Mouse (Mus musculus): ENCODE results near the gene Pklr. TPM values are rescaled to one million over a fixed set of nuclear protein-coding genes. Genes with fewer than 3 reads are reported as not detected.
A peak's percentile ranks its signal among the peaks of the same experiment; 100 is the strongest.

The Pklr gene
- total and polyA plus RNA-seq, 3 experiments, result 53.2 to 185 (median 133) TPM

DNA sequence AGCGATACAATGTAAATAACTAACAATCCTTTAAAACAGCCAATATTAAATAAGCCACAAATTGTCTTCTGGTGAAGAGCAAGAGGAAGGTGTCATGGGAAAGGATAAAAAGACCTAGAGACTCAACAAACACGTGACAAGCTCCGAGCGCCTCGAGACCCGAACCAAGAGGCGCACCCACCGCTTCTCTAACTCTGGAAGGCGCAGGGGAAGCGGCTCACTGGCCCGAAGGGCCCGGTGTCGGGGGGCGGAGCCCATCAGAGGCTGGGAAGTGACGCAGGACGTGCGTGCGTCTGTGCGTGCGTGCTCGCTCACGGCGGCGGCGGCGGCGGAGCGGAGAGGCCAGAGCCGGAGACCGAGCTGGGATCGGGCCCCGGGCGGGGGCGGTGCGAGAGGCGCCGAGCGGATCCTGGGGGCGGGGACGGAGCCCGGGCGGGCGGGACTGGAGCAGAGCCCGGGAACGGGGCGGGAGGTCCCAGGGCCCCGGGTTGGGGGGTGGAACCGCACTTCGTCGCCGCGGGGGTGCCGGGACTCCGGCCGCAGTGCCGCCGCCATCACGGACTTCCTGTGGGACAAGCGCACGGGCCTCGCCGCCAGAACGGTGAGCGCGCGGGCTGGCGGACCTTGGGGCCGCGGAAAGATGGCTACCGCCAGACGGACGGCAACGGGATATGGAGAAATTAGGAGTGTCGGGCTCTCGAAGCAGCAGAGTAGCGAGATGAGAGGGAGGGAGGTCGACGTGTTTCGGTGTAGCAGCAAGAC lies 28.7 kb downstream of the Pklr start, which contains the start of gene Clk2:
TSS of gene Clk2 (plus strand) at position 290 of the 762 bp plus-strand sequence.
- Histone ChIP-seq H3K4me1 (ENCODE audit: control insufficient read depth in 1 of 2, insufficient read depth in 2 of 2, low read length in 2 of 2) (peaks cover 8 to 20% of the 10 kb centered on the region in 2 experiments), H3K36me3 (ENCODE audit: control insufficient read depth in 1 of 2, insufficient read depth in 2 of 2, low read length in 2 of 2) (peaks cover 11 to 19% of the 10 kb centered on the region in 2 experiments), H3K27ac (ENCODE audit: control insufficient read depth, low read depth, low read length) (peak within 1 kb of the TSS; percentile 89), H3K4me3 (ENCODE audit: control insufficient read depth in 1 of 2, insufficient read depth in 1 of 2, low read depth in 2 of 2, low read length in 2 of 2) (peak within 1 kb of the TSS; percentile 76 to 80), H3K9me3 (replicated peaks; ENCODE audit: insufficient read depth, low read length) (no peaks in the 10 kb centered on the region), H3K9ac (ENCODE audit: control insufficient read depth, low read depth, low read length, poor library complexity, severe bottlenecking) (peak within 1 kb of the TSS; percentile 95), H3K79me2 (ENCODE audit: control insufficient read depth, insufficient read depth, low read length, poor library complexity) (peaks cover 29% of the 10 kb centered on the region), H3K27me3 (ENCODE audit: control insufficient read depth in 1 of 2, insufficient read depth in 2 of 2, low read length in 2 of 2) (no peaks in the 10 kb centered on the region)
- peak; percentile 99 for DNase-seq (ENCODE audit: low read depth, low spot score)
- TF ChIP-seq ETS1 (IDR thresholded peaks at IDR 0.05; ENCODE audit: low read depth, low read length) (peak; percentile 60; the same call in 1 of the 2 replicates), POLR2AphosphoS2 (IDR thresholded peaks at IDR 0.05; ENCODE audit: low read length) (peak; percentile 98), USF2 (IDR thresholded peaks at IDR 0.05; ENCODE audit: borderline replicate concordance in 1 of 2, insufficient read depth in 1 of 2, low read depth in 1 of 2, low read length in 2 of 2) (peak in 1 of 2 experiments; percentile 64; a peak in 1 of 4 replicates), MXI1 (IDR thresholded peaks at IDR 0.05; ENCODE audit: low read depth, low read length) (peak; percentile 98), GABPA (IDR thresholded peaks at IDR 0.05; ENCODE audit: low read depth, low read length) (no peak), ZC3H11A (IDR thresholded peaks at IDR 0.05; ENCODE audit: low read depth, low read length) (no peak), TBP (IDR thresholded peaks at IDR 0.05; ENCODE audit: low read depth, low read length) (peak; percentile 91), SMC3 (IDR thresholded peaks at IDR 0.05; ENCODE audit: low read depth, low read length) (no peak), CTCF (IDR thresholded peaks at IDR 0.05 in 2 of 3, conservative IDR thresholded peaks at IDR 0.05 in 1 of 3; ENCODE audit: control insufficient read depth in 1 of 3, insufficient read depth in 1 of 3, low read depth in 2 of 3, low read length in 3 of 3, poor library complexity in 1 of 3, severe bottlenecking in 1 of 3) (no peak), MAFK (IDR thresholded peaks at IDR 0.05; ENCODE audit: borderline replicate concordance, low read depth, low read length) (no peak), RAD21 (IDR thresholded peaks at IDR 0.05; ENCODE audit: low read depth, low read length) (no peak), HCFC1 (IDR thresholded peaks at IDR 0.05; ENCODE audit: low read depth, low read length) (peak; percentile 83), GATA1 (IDR thresholded peaks at IDR 0.05; ENCODE audit: low read depth, low read length) (no peak), MAX (IDR thresholded peaks at IDR 0.05; ENCODE audit: low read length) (peak; percentile 98), MAZ (IDR thresholded peaks at IDR 0.05; ENCODE audit: low read depth, low read length) (peak; percentile 51; the same call in 1 of the 2 replicates), SIN3A (IDR thresholded peaks at IDR 0.05; ENCODE audit: low read length) (peak; percentile 83), ELF1 (IDR thresholded peaks at IDR 0.05; ENCODE audit: low read depth, low read length) (peak; percentile 69), MEF2A (IDR thresholded peaks at IDR 0.05; ENCODE audit: extremely low read depth, insufficient replicate concordance, low read depth, low read length, poor library complexity, severe bottlenecking) (no peak), JUND (IDR thresholded peaks at IDR 0.05; ENCODE audit: low read depth, low read length) (0 out of 2 replicates have a peak, but pooled peaks have one; percentile 56), TAL1 (IDR thresholded peaks at IDR 0.05; ENCODE audit: low read length) (no peak), NRF1 (IDR thresholded peaks at IDR 0.05; ENCODE audit: insufficient read depth, low read depth, low read length, poor library complexity, severe bottlenecking) (peak; percentile 65), ZNF384 (IDR thresholded peaks at IDR 0.05; ENCODE audit: low read depth, low read length) (peak; percentile 53), POLR2AphosphoS5 (IDR thresholded peaks at IDR 0.05; ENCODE audit: borderline replicate concordance, low read depth, low read length) (no peak), EP300 (IDR thresholded peaks at IDR 0.05; ENCODE audit: low read depth in 1 of 2, low read length in 2 of 2) (peak; percentile 21 to 51; a peak in 3 of 4 replicates), CHD2 (IDR thresholded peaks at IDR 0.05; ENCODE audit: low read length) (no peak), MYB (IDR thresholded peaks at IDR 0.05; ENCODE audit: low read depth, low read length) (no peak), MYC (IDR thresholded peaks at IDR 0.05; ENCODE audit: low read depth, low read length) (peak; percentile 94), BHLHE40 (IDR thresholded peaks at IDR 0.05; ENCODE audit: borderline replicate concordance, low read depth, low read length) (peak; percentile 87), NELFE (IDR thresholded peaks at IDR 0.05; ENCODE audit: low read depth, low read length) (peak; percentile 95), KAT2A (conservative IDR thresholded peaks at IDR 0.05; ENCODE audit: low read depth, low read length) (peak; percentile 24; the same call in 1 of the 2 replicates), UBTF (IDR thresholded peaks at IDR 0.05; ENCODE audit: borderline replicate concordance, insufficient read depth, low read depth, low read length) (peak; percentile 93; the same call in 1 of the 2 replicates), POLR2A (IDR thresholded peaks at IDR 0.05; ENCODE audit: control insufficient read depth in 1 of 2, insufficient read depth in 1 of 2, low read depth in 1 of 2, low read length in 2 of 2, poor library complexity in 1 of 2) (peak; percentile 85 to 98), ZMIZ1 (IDR thresholded peaks at IDR 0.05; ENCODE audit: low read depth, low read length) (peak; percentile 99), ZKSCAN1 (IDR thresholded peaks at IDR 0.05; ENCODE audit: low read depth, low read length) (no peak), RCOR1 (IDR thresholded peaks at IDR 0.05; ENCODE audit: low read depth, low read length) (peak; percentile 44; the same call in 1 of the 2 replicates)

All from MEL (cell line).